Mouse (Mus musculus) cerebellum, adult 18-20 months (tissue): ENCODE results near the gene Nod1.

Experiments
- DNase-seq, 2 experiments: peaks; one replicate each; pipeline ENCODE4 v3.0.0; 2021

Gene Nod1

DNA sequence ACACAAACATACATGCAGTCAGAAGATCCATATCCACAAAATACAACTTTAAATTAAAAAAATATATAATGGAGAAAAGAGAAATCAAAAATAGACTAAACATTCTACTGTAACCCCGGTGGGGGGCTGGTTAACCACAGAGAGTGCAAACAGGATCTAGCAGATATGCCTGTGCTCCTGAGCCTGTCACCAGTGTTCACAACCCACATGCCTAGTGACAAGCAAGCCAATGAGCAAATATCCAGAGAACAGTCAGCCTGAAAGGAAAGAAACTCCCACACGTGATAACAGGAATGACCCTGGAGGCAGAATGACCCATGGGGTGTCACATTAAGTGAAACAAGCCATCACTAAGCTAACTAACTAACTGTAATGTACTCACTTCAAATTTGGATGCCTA lies 35.9 kb downstream of the Nod1 start:
- no peak for DNase-seq

DNA sequence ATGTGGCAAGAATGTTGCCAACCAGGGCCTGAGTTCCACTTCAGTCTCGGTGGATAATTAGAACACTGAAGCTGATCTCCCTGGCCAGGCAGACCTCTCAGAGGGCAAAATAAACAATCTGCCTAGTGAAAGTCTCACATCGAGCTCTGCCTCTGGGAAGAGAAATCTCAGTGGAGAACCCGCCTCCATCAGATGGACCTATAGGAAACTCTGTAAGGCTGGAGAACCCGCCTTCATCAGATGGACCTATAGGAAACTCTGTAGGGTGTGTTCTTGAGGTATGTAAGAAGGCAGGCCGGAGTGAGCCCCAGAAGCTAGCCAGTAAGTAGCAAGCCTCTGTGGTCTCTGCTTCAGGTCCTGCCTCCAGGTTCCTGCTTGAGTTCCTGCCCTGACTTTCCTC lies 37.5 kb downstream of the Nod1 start:
- no peak for DNase-seq

DNA sequence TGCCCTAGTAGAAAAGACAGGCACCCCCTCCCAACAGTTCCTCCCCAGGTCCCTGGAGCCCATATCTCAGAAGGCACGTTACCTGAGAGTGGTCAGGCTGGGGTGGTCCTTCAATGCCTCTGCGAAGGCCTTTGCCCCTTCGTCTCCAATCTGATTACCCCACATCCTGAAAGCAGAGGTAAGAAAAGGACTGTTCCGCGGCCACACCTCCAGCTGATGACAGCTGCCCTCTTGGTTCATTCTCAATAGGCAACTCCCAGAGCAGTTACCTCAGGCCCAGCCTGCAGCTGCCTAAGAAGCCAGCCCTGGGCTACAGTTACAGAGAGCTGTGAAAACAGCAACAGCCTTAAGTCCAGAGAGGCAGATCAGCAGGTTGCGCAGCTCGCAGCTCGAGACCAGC lies 38.1 kb downstream of the Nod1 start:
- DNase-seq = no peak

DNA sequence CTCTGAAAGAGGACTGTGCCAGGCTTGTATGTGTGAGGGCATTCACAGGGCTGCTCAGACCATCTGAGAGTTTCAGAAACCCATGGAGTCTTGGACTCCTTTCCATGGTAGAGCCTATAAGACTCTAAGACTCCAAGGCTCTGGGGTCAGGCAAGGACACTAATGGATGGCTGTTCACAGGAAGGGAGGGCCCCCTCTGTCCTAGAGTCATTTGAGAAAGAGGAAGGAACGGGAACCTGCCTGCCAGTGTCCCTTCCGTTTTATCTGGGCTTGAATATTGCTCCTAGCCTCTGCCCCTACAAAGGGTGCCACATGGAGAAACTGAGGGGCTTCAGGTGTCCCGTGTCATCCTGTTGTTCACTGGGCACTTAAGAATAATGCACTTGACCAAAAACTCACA lies 38.5 kb downstream of the Nod1 start:
- no peak for DNase-seq

DNA sequence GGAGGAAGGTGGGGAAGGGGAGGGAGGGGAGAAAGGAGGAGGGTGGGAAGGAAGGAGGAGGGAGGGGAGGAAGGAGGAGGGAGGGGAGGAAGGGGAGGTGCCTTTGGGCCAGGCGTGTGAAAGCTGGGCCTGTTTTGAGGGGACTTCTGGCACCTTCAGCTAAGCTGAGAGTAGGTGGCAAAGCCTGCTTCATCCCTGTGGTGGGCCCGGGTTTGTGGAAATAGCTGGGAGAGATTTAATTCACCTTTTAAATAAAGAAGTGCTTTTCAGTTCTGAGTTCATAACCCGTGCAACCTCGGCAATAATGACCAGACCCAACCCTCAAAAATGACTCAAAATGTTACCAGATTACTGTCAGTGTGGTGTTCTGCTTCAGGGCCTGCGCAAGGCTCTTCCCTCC lies 39.2 kb downstream of the Nod1 start:
- DNase-seq = no peak

DNA sequence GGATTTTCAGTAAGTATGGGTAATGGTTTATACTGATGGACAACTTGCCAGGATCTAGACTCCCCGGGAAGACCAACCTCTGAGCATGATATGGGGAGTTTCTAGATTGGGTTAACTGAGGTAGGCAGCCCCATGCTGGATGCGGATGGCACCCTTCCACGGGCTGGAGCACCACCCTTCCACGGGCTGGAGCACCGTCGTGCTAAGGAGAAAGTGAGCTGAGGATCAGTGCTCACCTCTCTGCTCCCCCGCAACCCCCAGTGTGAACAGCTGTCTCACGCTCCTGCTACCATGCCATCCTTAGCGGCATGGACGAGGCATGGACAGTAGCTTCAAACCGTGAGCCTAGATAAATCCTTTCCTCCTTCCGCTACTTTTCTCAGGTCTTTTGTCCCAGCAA lies 39.9 kb downstream of the Nod1 start:
- no peak for DNase-seq

DNA sequence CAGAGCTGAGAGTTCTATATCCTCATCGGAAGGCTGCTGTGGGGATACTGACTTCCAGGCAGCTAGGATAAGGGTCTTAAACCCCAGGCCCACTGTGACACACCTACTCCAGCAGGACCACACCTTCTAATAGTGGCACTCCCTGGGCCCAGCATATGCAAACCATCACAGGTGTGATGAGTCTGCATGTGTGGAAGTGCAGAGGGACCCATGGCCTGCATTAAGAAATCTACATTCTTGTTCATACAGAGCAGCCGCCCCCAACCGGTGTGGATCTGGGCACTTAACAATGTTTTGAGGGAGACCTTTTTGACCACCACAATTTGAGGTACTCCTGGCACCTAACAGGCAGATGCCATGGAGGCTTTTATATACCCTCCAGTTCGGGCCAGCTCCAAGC lies 40.8 kb downstream of the Nod1 start:
- DNase-seq = no peak

DNA sequence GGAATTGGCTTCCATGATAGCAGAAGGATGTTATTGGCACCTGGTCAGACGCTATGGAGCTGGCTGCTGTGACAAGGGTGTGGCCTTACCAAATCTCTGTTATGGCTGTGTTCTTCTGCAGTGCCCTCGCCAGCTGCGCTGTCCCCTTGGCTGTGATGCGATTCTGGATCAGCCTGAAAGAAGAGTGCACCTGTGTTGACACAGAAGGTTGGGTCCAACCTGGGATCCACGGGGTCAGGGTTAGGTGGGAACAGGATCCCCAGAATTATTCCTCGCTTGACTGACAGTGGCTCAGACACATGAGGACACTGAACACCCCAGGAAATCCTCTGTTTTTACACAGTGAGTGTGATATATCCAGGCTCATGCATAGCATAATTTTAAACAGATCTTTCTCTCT lies 44.5 kb downstream of the Nod1 start:
- no peak for DNase-seq

DNA sequence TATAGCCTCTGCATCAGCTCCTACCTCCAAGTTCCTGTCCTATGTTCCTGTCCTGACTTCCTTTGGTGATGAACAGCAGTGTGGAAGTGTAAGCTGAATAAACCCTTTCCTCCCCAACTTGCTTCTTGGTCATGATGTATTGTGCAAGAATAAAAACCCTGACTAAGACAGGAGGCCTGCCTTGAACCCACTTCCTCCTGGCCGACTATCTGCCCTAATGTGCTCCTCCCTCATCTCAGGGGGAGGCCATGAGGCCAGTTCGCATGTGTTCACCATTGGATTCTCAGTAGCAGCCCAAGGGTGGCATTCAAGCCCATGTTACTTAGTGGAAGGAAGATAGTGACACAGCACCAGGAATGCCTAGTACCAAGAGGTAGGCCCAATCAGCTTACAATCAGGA lies 45.5 kb downstream of the Nod1 start:
- DNase-seq = no peak

DNA sequence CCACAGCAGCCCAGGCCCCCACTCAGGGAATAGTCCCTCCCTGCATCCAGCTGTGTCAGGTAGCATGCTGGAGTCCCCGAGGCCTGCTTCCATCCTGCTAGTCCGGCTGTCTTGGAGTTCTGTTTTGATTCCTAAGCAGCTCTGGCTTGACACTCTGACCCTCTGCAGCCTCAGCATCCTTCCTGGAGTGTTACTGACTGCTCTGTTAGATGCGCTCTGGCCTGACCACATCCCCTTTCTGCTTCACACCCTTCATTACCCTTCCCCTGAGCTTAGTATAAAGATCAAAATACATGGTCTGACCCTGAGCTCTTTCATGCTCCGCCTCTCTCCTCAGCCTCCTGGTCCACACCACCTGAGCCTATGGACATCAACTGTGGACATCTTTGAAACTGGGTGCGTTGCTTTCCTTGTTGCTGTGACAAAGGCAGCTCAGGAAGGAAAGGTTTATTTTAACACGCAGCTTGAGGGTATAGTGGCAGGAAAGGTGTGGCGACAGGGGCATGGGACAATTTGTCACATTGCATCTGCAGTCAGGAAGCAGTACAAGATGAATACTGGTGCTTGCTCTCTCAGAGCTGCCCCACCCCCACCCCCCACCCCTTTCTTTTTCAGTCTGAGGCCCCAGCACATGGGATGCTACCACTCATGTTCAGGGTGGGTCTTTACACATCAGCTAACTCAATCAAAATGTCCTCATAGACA lies 46.5 kb downstream of the Nod1 start:
- DNase-seq = no peak

DNA sequence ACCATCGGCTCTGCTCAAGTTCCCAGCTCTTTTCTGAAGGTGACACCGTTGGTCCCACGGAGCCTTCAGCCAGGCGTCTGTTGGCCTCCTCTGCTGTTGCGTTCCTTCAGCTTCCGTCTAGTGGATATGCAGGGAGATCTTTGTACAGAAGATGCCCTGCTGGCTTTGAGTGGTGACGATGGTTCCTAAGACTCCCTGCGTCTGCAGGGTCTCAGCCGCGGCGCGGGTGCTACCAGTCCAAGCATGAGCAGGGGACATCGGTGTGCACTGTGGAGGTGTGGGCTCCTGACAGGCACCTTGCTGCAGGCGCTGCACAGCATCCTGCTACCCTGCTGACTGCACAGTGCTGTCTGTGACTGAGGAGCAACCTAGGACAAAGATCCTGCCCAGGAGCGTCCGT lies 47.9 kb downstream of the Nod1 start:
- DNase-seq = no peak

DNA sequence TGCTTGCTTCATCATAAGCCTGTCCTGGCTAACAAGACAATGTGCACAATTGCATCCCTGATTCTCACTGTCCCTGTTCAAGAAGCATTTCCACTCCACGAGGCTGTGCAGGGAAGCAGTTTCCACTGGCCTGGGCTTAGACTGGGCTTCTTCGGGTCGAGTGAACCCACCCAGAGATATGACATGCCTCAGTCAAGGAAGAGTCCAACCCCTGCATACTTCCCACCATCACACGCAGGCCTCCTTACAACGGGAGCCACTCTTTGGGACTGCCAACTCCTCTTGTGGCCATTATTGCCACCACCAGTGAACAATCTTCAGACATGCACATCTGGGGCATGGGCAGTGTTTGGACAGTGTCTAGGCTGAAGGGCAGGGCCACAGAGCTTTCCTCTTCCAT lies 53.9 kb downstream of the Nod1 start:
- no peak for DNase-seq

DNA sequence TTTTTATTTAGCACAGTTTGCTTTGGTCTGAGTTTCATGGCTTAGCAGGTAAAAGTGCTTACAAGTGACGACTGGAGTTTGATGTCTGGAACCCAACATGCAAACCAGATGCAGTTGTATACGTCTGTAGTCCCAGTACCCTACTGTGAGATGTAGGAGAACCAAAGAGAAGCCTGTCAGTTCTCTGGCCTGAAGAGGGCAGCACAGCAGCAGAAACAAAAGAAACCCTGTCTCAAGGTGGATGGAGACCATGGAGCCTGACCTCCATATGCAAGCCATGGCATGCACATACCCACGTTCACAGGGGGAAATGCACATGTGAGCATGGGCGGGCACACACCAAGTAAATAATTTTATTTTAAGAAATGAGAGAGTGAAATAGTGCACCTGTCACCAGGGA lies 54.9 kb downstream of the Nod1 start:
- DNase-seq = peak; percentile 27 to 45

DNA sequence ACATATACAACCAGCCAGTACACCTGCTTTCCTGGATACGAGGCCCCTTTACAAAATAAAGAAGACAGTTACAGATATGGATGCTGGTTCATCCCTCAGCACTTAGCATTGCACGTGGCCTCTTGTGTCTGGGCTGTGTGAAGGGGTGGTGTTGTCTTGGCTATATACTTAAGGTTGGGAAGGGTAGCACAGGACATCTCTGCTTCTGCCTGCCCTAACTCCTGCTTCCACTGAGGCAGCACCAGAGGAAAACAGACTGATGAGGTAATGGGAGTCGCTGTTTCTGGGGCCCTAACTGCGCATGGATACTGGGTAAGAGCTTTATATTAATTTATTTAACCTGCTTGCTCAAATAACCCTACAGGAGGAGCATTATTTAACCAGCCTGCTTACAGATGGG lies 55.5 kb downstream of the Nod1 start:
- DNase-seq = no peak

DNA sequence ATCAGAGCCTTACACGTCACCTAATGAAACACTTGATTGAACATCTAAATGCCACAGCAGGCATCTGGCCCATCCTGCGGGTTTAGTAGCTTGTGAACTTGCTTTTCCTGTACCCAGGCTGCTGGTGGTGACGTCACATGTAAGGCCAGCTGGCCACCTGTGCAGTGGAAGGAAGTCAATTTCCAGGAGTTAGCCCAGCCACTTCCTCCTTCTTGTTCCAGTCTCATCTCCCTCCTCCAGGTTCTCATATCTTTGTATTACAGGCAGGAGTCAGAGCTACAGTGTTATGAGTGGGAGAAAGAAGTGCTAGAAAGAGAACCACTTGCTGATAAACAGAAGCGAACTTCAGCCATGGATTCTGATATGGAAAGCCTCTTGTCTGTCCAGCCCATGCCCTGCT lies 56.2 kb downstream of the Nod1 start:
- DNase-seq = no peak

DNA sequence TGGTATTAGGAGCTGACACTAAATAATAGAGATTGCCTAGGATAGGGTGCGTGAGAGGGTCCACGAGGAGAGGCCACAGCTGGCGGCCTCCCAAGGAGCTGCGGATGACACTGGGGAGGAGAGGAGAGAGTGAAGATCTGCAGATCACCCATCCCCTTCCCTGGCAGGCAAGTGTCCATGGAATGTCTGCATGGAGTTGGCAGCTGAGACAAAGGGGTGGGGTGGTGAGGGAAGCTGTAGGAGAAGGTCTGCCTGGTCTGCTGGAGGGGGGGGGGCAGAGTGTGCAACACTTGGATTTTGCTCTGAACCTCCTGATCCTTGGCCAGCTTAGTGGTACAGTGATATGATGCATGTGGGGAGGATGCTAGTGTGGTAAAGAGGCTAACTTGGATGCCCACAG lies 57.4 kb downstream of the Nod1 start:
- DNase-seq = no peak

DNA sequence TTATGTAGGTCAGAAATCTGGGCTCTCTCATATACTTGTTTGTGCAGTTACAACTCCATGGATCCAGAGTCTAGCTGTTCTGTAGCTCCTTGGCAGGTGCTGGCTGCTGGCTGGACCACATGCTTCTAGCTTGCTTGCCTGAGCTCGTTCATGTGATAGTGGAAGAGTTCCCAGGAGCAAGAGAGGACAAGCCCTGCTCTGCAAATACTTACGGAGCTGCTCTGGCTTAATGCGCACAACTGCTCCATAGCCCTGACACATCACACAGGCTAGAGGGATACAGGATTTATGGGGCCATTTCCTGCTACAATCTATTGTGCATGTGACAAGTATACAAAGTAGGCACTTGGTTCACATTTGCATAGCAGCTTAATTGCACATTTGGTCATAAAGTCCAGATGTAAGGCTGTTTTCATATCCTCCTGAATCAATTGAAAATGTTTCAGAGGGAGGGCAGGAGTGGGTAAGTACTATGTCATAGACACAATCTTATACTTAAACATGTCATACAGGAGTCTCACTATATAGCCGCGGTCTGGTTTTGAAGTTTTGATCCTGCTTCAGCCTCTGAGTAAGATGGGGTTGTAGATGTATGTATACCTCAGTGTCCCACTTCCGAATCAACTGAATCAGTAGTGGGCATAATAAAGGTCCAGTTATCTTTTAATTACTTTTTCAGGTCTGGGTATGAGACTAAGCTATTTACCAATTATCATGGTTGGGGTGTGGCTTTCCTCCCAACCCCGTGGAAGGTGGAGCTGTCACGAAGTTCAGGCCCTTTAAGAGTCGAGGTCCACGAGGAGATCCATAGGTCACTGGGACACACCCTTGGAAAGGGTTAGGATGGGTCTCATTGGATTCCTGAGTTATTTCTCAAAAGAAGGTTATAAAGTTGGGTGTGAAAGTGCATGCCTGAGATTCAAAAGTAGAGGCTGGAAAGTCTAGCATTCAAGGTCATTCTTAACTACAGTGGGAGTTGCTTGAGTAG lies 66.1 kb downstream of the Nod1 start:
- DNase-seq = no peak

DNA sequence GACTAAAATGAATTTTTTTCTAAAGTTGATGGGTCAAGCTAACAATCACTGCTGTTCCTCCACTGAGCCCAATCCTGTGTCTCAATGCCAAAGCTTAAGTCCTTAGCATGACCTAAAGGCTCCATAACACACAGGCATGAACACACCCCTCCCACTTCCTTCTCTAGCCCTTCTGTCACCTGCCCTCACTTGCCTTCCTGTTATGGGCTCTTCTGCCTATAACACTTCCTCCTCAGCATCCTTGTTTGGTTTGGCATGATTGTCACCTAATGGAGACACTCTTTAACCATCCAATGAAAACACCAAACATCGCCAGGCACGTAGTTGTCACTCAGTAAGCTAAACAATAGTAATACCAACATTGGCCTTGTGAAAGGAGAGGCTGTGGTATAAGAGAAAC lies 69.9 kb downstream of the Nod1 start:
- no peak for DNase-seq

DNA sequence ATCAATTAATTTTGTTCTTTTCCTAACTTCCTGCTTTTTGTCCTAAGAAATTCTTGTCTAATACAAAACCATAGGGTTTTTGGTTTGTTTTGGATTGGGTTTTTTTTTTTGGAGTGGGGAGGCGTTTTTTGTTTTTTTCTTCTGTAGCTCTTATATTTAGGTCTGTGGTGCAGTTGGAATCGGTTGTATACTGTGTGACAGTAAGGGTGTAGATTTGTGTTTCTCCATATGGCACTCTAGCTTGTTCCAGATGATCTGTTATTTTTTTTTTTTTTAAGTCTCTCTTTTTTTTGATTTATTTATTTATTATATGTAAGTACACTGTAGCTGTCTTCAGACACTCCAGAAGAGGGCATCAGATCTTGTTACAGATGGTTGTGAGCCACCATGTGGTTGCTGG lies 72.2 kb downstream of the Nod1 start:
- no peak for DNase-seq

DNA sequence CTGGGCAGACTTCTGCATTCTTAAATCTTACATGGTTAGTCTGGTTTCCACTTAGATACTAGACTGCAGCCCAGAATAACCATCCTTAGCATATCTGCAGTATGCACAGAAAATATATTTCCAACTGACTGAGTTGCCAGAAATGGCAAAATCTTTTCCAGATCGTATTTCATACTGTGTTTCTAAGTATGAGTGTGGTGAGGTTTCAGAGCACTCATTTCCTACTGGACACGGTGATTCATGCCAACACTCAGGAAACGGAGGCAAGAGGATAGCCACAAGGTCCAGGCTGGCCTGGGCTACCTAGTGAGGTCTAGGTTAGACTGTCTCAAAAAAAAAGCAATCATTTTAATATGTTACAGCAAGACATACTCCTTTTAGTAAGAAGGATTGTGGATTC lies 81.0 kb downstream of the Nod1 start:
- no peak for DNase-seq

DNA sequence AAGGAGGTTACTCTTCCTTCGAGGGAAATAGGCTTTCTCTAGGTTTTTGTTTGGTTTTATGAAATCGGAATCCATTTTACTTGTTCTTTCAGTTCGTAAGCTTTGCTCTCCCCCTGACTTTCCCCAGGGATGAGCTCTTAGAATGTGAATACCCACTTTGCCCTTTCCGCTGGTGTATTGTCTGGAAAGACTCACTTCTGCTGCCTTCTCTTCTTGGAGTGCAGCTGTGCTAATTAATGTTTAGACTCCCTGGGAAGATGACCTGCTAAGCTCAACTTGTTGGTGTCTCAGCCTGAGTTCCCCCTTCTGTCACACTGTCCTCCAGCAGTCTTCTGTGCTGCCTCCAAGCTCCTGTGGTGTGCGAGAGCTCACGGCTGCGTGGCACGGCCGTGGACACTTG lies 82.2 kb downstream of the Nod1 start:
- no peak for DNase-seq

DNA sequence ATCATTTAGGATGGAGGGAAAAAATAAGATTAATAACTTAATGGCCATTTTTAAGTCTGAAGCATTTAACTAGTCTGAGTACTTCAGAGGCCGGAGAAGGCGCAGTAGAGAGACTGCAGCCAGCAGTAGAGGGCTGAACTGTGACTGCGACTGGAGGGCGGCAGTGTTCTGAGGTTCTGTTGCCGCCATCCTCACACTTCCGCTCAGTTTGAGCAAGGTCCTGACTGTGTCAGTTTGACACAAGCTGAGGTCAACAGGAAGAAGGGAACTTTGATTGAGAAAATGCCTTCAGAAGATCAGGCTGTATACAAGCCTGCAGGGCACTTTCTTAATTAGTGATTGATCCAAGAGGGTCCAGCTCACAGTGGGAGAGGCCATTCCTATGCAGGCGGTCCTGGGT lies 86.2 kb downstream of the Nod1 start:
- no peak for DNase-seq

DNA sequence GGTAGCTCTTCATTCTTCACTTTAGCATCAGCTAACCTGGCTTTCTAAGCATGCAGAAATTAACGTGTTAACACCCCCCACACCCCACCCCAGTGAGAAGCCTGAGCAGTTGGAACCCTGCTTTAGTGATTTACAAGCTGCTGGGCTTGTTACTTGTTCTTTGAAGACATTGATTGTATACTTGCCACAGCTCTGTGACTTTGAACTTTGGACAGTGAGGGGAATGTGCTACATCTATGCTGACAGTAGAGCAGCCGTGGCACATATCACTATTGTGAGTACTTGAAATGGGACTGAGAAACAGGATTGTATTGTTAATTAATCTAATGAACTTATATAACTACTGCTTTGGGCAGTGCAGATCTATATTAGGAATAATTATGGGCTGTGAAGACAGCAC lies 89.0 kb downstream of the Nod1 start:
- no peak for DNase-seq

DNA sequence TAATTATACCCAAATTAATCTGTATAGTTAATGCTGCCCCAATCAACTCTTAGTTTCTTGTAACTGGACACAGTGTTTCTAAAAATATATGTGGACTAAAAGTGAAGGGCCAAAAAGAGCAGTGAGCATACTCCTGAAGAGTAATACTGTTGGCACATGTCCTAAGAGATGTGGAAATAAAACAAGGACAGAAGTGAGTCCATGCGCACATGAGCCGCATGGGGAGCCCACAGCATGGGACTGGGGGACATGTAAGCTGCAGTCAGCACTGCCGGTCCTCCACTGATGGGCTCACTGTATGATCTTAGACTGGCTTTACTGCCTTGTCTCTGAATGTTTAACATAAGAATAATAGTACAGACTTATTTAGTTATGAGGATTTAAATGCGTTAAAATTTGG lies 92.3 kb downstream of the Nod1 start:
- DNase-seq = no peak

DNA sequence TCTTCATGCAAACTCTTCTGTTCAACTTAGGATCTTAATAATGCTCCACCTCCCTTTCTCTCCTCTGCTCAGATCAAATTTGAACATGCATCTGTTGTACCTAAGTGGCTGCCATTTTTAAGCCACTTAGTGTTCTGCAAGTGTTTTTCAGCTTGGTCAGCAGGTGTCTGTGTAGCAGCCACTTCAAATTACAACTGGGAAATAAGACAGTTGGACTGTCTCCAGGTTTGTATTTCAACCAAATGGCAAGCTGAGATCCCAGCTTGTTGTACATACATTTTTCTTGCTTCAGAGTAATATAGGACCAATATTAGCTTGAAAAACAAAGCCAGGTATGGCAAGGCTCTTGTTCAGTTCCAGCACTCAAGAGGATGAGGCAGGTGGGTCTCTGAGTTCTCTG lies 93.9 kb downstream of the Nod1 start:
- no peak for DNase-seq
